Mouse (Mus musculus) intestine, postnatal 0 days (tissue): ENCODE results near the gene Fam71b. TPM values are rescaled to one million over a fixed set of nuclear protein-coding genes. Genes with fewer than 3 reads are reported as not detected.

Source experiments
- ATAC-seq: fragments of 200-750 bp; cut with Nextera tagmentation; 2 replicates; pipeline ENCODE4 v1.8.0; 2017; ENCODE audit warnings: mild to moderate bottlenecking, moderate TSS enrichment, moderate library complexity
- H3K27ac ChIP-seq: fragments of 300-500 bp; sonication (generic); 2 replicates; pipeline ENCODE4 v1.5.1; 2014; ENCODE audit warnings: mild to moderate bottlenecking, low read depth, low read length, moderate library complexity
- H3K27me3 ChIP-seq: fragments of 300-500 bp; sonication (generic); replicated peaks from 2 replicates; pipeline ENCODE4 v1.6.1; 2014; ENCODE audit warnings: low read length, mixed read lengths; ENCODE audit not compliant: control insufficient read depth, insufficient read depth
- H3K36me3 ChIP-seq: fragments of 300-500 bp; sonication (generic); 2 replicates; pipeline ENCODE4 v1.6.1; 2014; ENCODE audit warnings: mild to moderate bottlenecking, moderate library complexity; ENCODE audit not compliant: control insufficient read depth, insufficient read depth
- H3K4me1 ChIP-seq: fragments of 300-500 bp; sonication (generic); replicated peaks from 2 replicates; pipeline ENCODE4 v1.6.1; 2014; ENCODE audit warnings: antibody characterized with exemption, low read length, mixed read lengths; ENCODE audit not compliant: control insufficient read depth, insufficient read depth
- H3K4me2 ChIP-seq: fragments of 300-500 bp; sonication (generic); replicated peaks from 2 replicates; pipeline ENCODE4 v1.6.1; 2014; ENCODE audit warnings: low read depth, mild to moderate bottlenecking, moderate library complexity
- H3K4me3 ChIP-seq: fragments of 300-500 bp; sonication (generic); 2 replicates; pipeline ENCODE4 v1.5.1; 2014; ENCODE audit warnings: low read depth, low read length
- H3K9ac ChIP-seq: fragments of 300-500 bp; sonication (generic); 2 replicates; pipeline ENCODE4 v1.6.1; 2014; ENCODE audit warnings: mild to moderate bottlenecking, low read depth, low read length
- H3K9me3 ChIP-seq: fragments of 300-500 bp; sonication (generic); 2 replicates; pipeline ENCODE4 v1.6.1; 2016; ENCODE audit warnings: mixed run types; ENCODE audit not compliant: control insufficient read depth
- CTCF ChIP-seq: sonication (generic); IDR thresholded peaks from 2 replicates; pipeline ENCODE4 v1.5.1; 2016; ENCODE audit warnings: low read depth, mild to moderate bottlenecking, control low read depth, antibody characterized with exemption, moderate library complexity
- WGBS: fragments of 180-500 bp; shearing (Covaris S2); extraction: QIAGEN DNeasy Blood & Tissue Kit; methylation state at CpG from one replicate; pipeline ENCODE4 v1.1.7; 2014; 5-methylcytosine and 5-hydroxymethylcytosine counted together
- polyA plus RNA-seq: library from polyadenylated mRNA; unstranded; fragments of >200 nt; fragmentation: Nextera tagmentation; extraction: Ambion mirVana; gene quantifications from 2 replicates; pipeline ENCODE4 v1.2.1, GENCODE M21; 2015

Fam71b gene
- polyA plus RNA-seq, 1 experiment from 2014 or later = not detected

- Histone ChIP-seq H3K4me2 (no peak overlapping the region), H3K27me3 (no peaks in the 10 kb centered on the region), H3K36me3 (0 out of 2 replicates have a peak, but pooled peaks cover 11% of the 10 kb centered on the region), H3K4me1 (no peaks in the 10 kb centered on the region), H3K9ac (no peak overlapping the region), H3K4me3 (no peak overlapping the region), H3K27ac (no peak overlapping the region), H3K9me3 (no peaks in the 10 kb centered on the region)
- WGBS = 89% methylated on average over 6 of the region's 6 CpGs
- no peak for TF ChIP-seq CTCF
- ATAC-seq = no peak
Measured at GRCm38 (mm10) chr11:46446150-46446549, 49.8 kb downstream of the Fam71b start.

- no peak for TF ChIP-seq CTCF
Measured at GRCm38 (mm10) chr11:46447644-46448484, 51.5 kb downstream of the Fam71b start.

DNA sequence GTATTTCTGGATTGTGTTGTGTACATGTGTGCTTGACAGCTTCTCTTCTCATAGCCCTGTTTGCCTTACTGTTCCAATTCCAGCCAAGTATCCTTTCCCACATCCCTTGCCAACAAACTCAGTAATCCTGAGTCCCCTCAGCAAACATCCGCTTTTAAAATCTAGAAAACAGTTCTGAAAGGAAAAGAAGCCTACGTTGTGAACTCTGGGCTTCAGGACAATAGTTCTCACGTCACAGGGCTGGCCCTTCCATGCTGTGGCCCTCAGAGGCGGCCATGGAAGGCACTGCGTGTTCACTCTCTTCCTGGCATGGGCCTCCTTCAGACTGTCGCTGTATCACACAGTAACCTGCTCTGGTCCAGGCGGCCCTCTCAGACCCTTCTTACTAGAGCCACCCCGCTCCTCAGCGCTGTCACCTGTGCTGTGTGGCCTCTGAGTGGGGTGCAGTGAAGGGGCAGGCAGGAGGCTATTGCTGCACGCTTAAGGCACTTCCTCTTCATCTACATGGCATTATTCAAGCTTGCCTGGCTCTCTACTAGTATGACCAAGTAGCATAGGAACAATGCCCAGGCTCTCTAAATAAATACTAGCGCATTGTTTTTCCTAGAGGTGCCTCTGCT, 53.2 kb downstream of the Fam71b start:
- H3K4me2 ChIP-seq = no peak overlapping the region
- no peak overlapping the region for H3K27ac ChIP-seq
- H3K4me1 ChIP-seq = no peaks in the 10 kb centered on the region
- H3K9ac ChIP-seq = no peak overlapping the region
- 75% methylated on average over 11 of the region's 11 CpGs for WGBS
- H3K27me3 ChIP-seq = no peaks in the 10 kb centered on the region
- no peaks in the 10 kb centered on the region for H3K9me3 ChIP-seq
- no peak for ATAC-seq
- TF ChIP-seq CTCF = no peak
- H3K36me3 ChIP-seq = no peaks in the 10 kb centered on the region
- H3K4me3 ChIP-seq = no peak overlapping the region

More at GRCm38 (mm10) chr11:46447644-46448484, 51.5 kb downstream of the Fam71b start:
- no peak overlapping the region for H3K4me3 ChIP-seq
- no peak overlapping the region for H3K9ac ChIP-seq
- H3K36me3 ChIP-seq = 0 out of 2 replicates have a peak, but pooled peaks cover 3% of the 10 kb centered on the region
- no peak for ATAC-seq
- WGBS = 75% methylated on average over 13 of the region's 13 CpGs
- H3K27me3 ChIP-seq = no peaks in the 10 kb centered on the region
- H3K4me2 ChIP-seq = no peak overlapping the region
- H3K4me1 ChIP-seq = no peaks in the 10 kb centered on the region
- no peaks in the 10 kb centered on the region for H3K9me3 ChIP-seq
- H3K27ac ChIP-seq = no peak overlapping the region

DNA sequence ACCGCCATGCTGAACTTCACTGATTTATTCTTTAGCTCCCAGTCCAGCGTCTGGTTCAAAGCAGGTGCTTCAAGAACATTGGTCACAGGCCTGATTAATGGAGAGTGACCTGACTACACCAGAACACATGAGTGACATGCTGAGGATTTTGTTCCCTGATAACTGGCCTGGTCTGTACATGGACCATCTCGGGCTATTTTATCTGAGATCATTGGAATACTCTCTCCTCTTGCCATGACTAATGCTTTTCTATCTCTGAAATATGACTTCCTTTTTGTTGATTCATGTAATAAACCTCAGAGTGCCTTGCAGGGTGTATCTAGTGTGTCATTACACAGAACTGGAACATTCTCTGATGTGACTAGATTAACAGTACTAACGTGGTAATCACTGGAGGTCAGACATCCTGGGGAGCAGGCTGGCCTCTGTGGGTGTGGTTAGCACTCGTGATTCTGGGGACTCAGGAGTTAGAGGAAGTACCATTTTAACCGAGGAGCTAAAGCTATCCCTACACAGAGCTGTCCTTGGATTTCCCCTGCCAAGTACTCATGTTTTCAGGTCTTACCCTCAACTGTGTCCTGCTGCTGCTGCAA, 58.2 kb downstream of the Fam71b start, which contains the start of gene Havcr2:
Havcr2 (plus strand) TSS at position 483 of the 593 bp plus-strand sequence.
- no peaks in the 10 kb centered on the region for H3K36me3 ChIP-seq
- no peaks in the 10 kb centered on the region for H3K9me3 ChIP-seq
- H3K4me2 ChIP-seq = no peak within 1 kb of the TSS
- no peaks in the 10 kb centered on the region for H3K27me3 ChIP-seq
- ATAC-seq = no peak
- H3K4me3 ChIP-seq = no peak within 1 kb of the TSS
- H3K9ac ChIP-seq = no peak within 1 kb of the TSS
- H3K4me1 ChIP-seq = no peaks in the 10 kb centered on the region
- 54% methylated on average over 6 of the region's 6 CpGs for WGBS
- H3K27ac ChIP-seq = no peak within 1 kb of the TSS
- no peak for TF ChIP-seq CTCF

Other genes with a start within 250 kb of the Fam71b start
- gene Nipal4, start 230.1 kb upstream of the Fam71b start, polyA plus RNA-seq = 2.1 and 2.9 TPM in 2 replicates
- 0.10 and 0.17 TPM in 2 replicates for gene Fndc9, start 161.0 kb upstream of the Fam71b start, polyA plus RNA-seq
- gene Cyfip2, start 83.7 kb upstream of the Fam71b start, polyA plus RNA-seq = 1.9 and 2.0 TPM in 2 replicates
- 0.07 and 0.09 TPM in 2 replicates for gene Itk, start 7.0 kb upstream of the Fam71b start, polyA plus RNA-seq
- gene Med7, start 40.4 kb downstream of the Fam71b start, polyA plus RNA-seq = 40.6 and 43.0 TPM in 2 replicates
- gene Havcr2, start 58.4 kb downstream of the Fam71b start, polyA plus RNA-seq = 0.21 and 0.22 TPM in 2 replicates
- not detected in 2 replicates for gene Gm12169, start 127.7 kb downstream of the Fam71b start, polyA plus RNA-seq
- not detected in 2 replicates for gene BC053393, start 175.0 kb downstream of the Fam71b start, polyA plus RNA-seq
- gene Dppa1, start 232.7 kb downstream of the Fam71b start, polyA plus RNA-seq = not detected in 2 replicates